Mouse (Mus musculus) layer of hippocampus, adult 9-10 months (tissue): Measurements from ENCODE around the gene Mrpl54.

Experiments
- DNase-seq: peaks from one replicate; pipeline ENCODE4 v3.0.0; 2022; ENCODE audit warnings: low spot score

The Mrpl54 gene

GRCm38 (mm10) chr10:81266211-81267105 lies at the start of gene Mrpl54, which contains the start of gene Apba3:
TSS of gene Mrpl54 (minus strand) at chr10:81266934.
TSS of gene Apba3 (plus strand) at chr10:81266960.
- DNase-seq, result peak; percentile 93

- no peak for DNase-seq
Observed at GRCm38 (mm10) chr10:81315587-81315986, 48.9 kb upstream of the Mrpl54 start.

GRCm38 (mm10) chr10:81314201-81314600 lies 47.5 kb upstream of the Mrpl54 start:
- no peak for DNase-seq

- no peak for DNase-seq
Observed at GRCm38 (mm10) chr10:81313581-81313980, 46.8 kb upstream of the Mrpl54 start.

- no peak for DNase-seq
Observed at GRCm38 (mm10) chr10:81309571-81309970, 42.8 kb upstream of the Mrpl54 start.

- DNase-seq, result no peak
Observed at GRCm38 (mm10) chr10:81306837-81307682, 40.3 kb upstream of the Mrpl54 start.

GRCm38 (mm10) chr10:81306173-81306668 lies 39.5 kb upstream of the Mrpl54 start:
- DNase-seq, result no peak

- DNase-seq, result no peak
Observed at GRCm38 (mm10) chr10:81305663-81306062, 38.9 kb upstream of the Mrpl54 start.

GRCm38 (mm10) chr10:81304597-81305238 lies 38.0 kb upstream of the Mrpl54 start:
- DNase-seq, result no peak

GRCm38 (mm10) chr10:81303761-81304160 lies 37.0 kb upstream of the Mrpl54 start:
- no peak for DNase-seq

- DNase-seq, result no peak
Observed at GRCm38 (mm10) chr10:81303258-81303657, 36.5 kb upstream of the Mrpl54 start.

GRCm38 (mm10) chr10:81302781-81303218 lies 36.1 kb upstream of the Mrpl54 start:
- DNase-seq, result no peak

- DNase-seq, result no peak
Observed at GRCm38 (mm10) chr10:81302288-81302687, 35.6 kb upstream of the Mrpl54 start.

GRCm38 (mm10) chr10:81301321-81301720 lies 34.6 kb upstream of the Mrpl54 start:
- no peak for DNase-seq

- DNase-seq, result no peak
Observed at GRCm38 (mm10) chr10:81300352-81300907, 33.7 kb upstream of the Mrpl54 start.

- DNase-seq, result no peak
Observed at GRCm38 (mm10) chr10:81299585-81300351, 33.0 kb upstream of the Mrpl54 start.

- DNase-seq, result no peak
Observed at GRCm38 (mm10) chr10:81298369-81299100, 31.8 kb upstream of the Mrpl54 start.

- no peak for DNase-seq
Observed at GRCm38 (mm10) chr10:81297845-81298244, 31.1 kb upstream of the Mrpl54 start.

- no peak for DNase-seq
Observed at GRCm38 (mm10) chr10:81297246-81297645, 30.5 kb upstream of the Mrpl54 start.

- DNase-seq, result no peak
Observed at GRCm38 (mm10) chr10:81295185-81295584, 28.5 kb upstream of the Mrpl54 start.
